Mouse (Mus musculus): ENCODE measurements around the gene Alk. TPM values are rescaled to one million over a fixed set of nuclear protein-coding genes. Genes with fewer than 3 reads are reported as not detected.

Alk gene
- total and polyA plus RNA-seq, 3 experiments = not detected

- Histone ChIP-seq H3K27me3 (ENCODE audit: control insufficient read depth in 1 of 2, insufficient read depth in 2 of 2, low read length in 2 of 2) (no peaks in the 10 kb centered on the region), H3K9ac (ENCODE audit: control insufficient read depth, low read depth, low read length, poor library complexity, severe bottlenecking) (no peak overlapping the region), H3K36me3 (ENCODE audit: control insufficient read depth in 1 of 2, insufficient read depth in 2 of 2, low read length in 2 of 2) (no peaks in the 10 kb centered on the region)
Observed at GRCm38 (mm10) chr17:71935336-71935735, 669.1 kb downstream of the Alk start.

GRCm38 (mm10) chr17:71914941-71915340, 689.5 kb downstream of the Alk start:
- DNase-seq (ENCODE audit: low read depth, low spot score) = no peak
- no peaks in the 10 kb centered on the region for H3K79me2 ChIP-seq (ENCODE audit: control insufficient read depth, insufficient read depth, low read length, poor library complexity)
- no peaks in the 10 kb centered on the region for H3K27me3 ChIP-seq (ENCODE audit: control insufficient read depth in 1 of 2, insufficient read depth in 2 of 2, low read length in 2 of 2)
- TF ChIP-seq POLR2AphosphoS5 (IDR thresholded peaks at IDR 0.05; ENCODE audit: borderline replicate concordance, low read depth, low read length) (no peak), ELF1 (IDR thresholded peaks at IDR 0.05; ENCODE audit: low read depth, low read length) (no peak), UBTF (IDR thresholded peaks at IDR 0.05; ENCODE audit: borderline replicate concordance, insufficient read depth, low read depth, low read length) (no peak), KAT2A (conservative IDR thresholded peaks at IDR 0.05; ENCODE audit: low read depth, low read length) (no peak), MYC (IDR thresholded peaks at IDR 0.05; ENCODE audit: low read depth, low read length) (no peak), NELFE (IDR thresholded peaks at IDR 0.05; ENCODE audit: low read depth, low read length) (no peak)
- no peaks in the 10 kb centered on the region for H3K4me1 ChIP-seq (ENCODE audit: control insufficient read depth in 1 of 2, insufficient read depth in 2 of 2, low read length in 2 of 2)
- no peaks in the 10 kb centered on the region for H3K36me3 ChIP-seq (ENCODE audit: control insufficient read depth in 1 of 2, insufficient read depth in 2 of 2, low read length in 2 of 2)
- no peak overlapping the region for H3K9ac ChIP-seq (ENCODE audit: control insufficient read depth, low read depth, low read length, poor library complexity, severe bottlenecking)
- H3K9me3 ChIP-seq (replicated peaks; ENCODE audit: insufficient read depth, low read length) = no peaks in the 10 kb centered on the region
- H3K4me3 ChIP-seq (ENCODE audit: control insufficient read depth in 1 of 2, insufficient read depth in 1 of 2, low read depth in 2 of 2, low read length in 2 of 2) = no peak overlapping the region
- H3K27ac ChIP-seq (ENCODE audit: control insufficient read depth, low read depth, low read length) = no peak overlapping the region

More at GRCm38 (mm10) chr17:71935336-71935735, 669.1 kb downstream of the Alk start:
- H3K79me2 ChIP-seq (ENCODE audit: control insufficient read depth, insufficient read depth, low read length, poor library complexity) = no peaks in the 10 kb centered on the region
- no peak overlapping the region for H3K4me3 ChIP-seq (ENCODE audit: control insufficient read depth in 1 of 2, insufficient read depth in 1 of 2, low read depth in 2 of 2, low read length in 2 of 2)
- no peak for DNase-seq (ENCODE audit: low read depth, low spot score)
- H3K27ac ChIP-seq (ENCODE audit: control insufficient read depth, low read depth, low read length) = no peak overlapping the region
- TF ChIP-seq ZC3H11A (IDR thresholded peaks at IDR 0.05; ENCODE audit: low read depth, low read length) (no peak), HCFC1 (IDR thresholded peaks at IDR 0.05; ENCODE audit: low read depth, low read length) (no peak), ELF1 (IDR thresholded peaks at IDR 0.05; ENCODE audit: low read depth, low read length) (no peak), UBTF (IDR thresholded peaks at IDR 0.05; ENCODE audit: borderline replicate concordance, insufficient read depth, low read depth, low read length) (no peak), MXI1 (IDR thresholded peaks at IDR 0.05; ENCODE audit: low read depth, low read length) (no peak), NRF1 (IDR thresholded peaks at IDR 0.05; ENCODE audit: insufficient read depth, low read depth, low read length, poor library complexity, severe bottlenecking) (no peak), RAD21 (IDR thresholded peaks at IDR 0.05; ENCODE audit: low read depth, low read length) (no peak), KAT2A (conservative IDR thresholded peaks at IDR 0.05; ENCODE audit: low read depth, low read length) (no peak), MYC (IDR thresholded peaks at IDR 0.05; ENCODE audit: low read depth, low read length) (no peak), BHLHE40 (IDR thresholded peaks at IDR 0.05; ENCODE audit: borderline replicate concordance, low read depth, low read length) (no peak), GATA1 (IDR thresholded peaks at IDR 0.05; ENCODE audit: low read depth, low read length) (no peak)
- no peaks in the 10 kb centered on the region for H3K4me1 ChIP-seq (ENCODE audit: control insufficient read depth in 1 of 2, insufficient read depth in 2 of 2, low read length in 2 of 2)
- H3K9me3 ChIP-seq (replicated peaks; ENCODE audit: insufficient read depth, low read length) = no peaks in the 10 kb centered on the region

GRCm38 (mm10) chr17:71914541-71914940, 689.9 kb downstream of the Alk start:
- Histone ChIP-seq H3K9me3 (replicated peaks; ENCODE audit: insufficient read depth, low read length) (no peaks in the 10 kb centered on the region), H3K79me2 (ENCODE audit: control insufficient read depth, insufficient read depth, low read length, poor library complexity) (no peaks in the 10 kb centered on the region), H3K27ac (ENCODE audit: control insufficient read depth, low read depth, low read length) (no peak overlapping the region), H3K27me3 (ENCODE audit: control insufficient read depth in 1 of 2, insufficient read depth in 2 of 2, low read length in 2 of 2) (no peaks in the 10 kb centered on the region), H3K36me3 (ENCODE audit: control insufficient read depth in 1 of 2, insufficient read depth in 2 of 2, low read length in 2 of 2) (no peaks in the 10 kb centered on the region), H3K4me1 (ENCODE audit: control insufficient read depth in 1 of 2, insufficient read depth in 2 of 2, low read length in 2 of 2) (no peaks in the 10 kb centered on the region), H3K4me3 (ENCODE audit: control insufficient read depth in 1 of 2, insufficient read depth in 1 of 2, low read depth in 2 of 2, low read length in 2 of 2) (no peak overlapping the region), H3K9ac (ENCODE audit: control insufficient read depth, low read depth, low read length, poor library complexity, severe bottlenecking) (no peak overlapping the region)
- TF ChIP-seq ZNF384 (IDR thresholded peaks at IDR 0.05; ENCODE audit: low read depth, low read length) (no peak), USF1 (IDR thresholded peaks at IDR 0.05; ENCODE audit: low read depth, low read length) (no peak), POLR2A (IDR thresholded peaks at IDR 0.05; ENCODE audit: control insufficient read depth in 1 of 2, insufficient read depth in 1 of 2, low read depth in 1 of 2, low read length in 2 of 2, poor library complexity in 1 of 2) (no peak), GATA1 (IDR thresholded peaks at IDR 0.05; ENCODE audit: low read depth, low read length) (no peak), TCF12 (IDR thresholded peaks at IDR 0.05; ENCODE audit: low read depth, low read length) (no peak), USF2 (IDR thresholded peaks at IDR 0.05; ENCODE audit: borderline replicate concordance in 1 of 2, insufficient read depth in 1 of 2, low read depth in 1 of 2, low read length in 2 of 2) (no peak), RCOR1 (IDR thresholded peaks at IDR 0.05; ENCODE audit: low read depth, low read length) (no peak), EP300 (IDR thresholded peaks at IDR 0.05; ENCODE audit: low read depth in 1 of 2, low read length in 2 of 2) (no peak), RAD21 (IDR thresholded peaks at IDR 0.05; ENCODE audit: low read depth, low read length) (no peak), BHLHE40 (IDR thresholded peaks at IDR 0.05; ENCODE audit: borderline replicate concordance, low read depth, low read length) (no peak), ETS1 (IDR thresholded peaks at IDR 0.05; ENCODE audit: low read depth, low read length) (no peak), ZC3H11A (IDR thresholded peaks at IDR 0.05; ENCODE audit: low read depth, low read length) (no peak), SMC3 (IDR thresholded peaks at IDR 0.05; ENCODE audit: low read depth, low read length) (no peak), MEF2A (IDR thresholded peaks at IDR 0.05; ENCODE audit: extremely low read depth, insufficient replicate concordance, low read depth, low read length, poor library complexity, severe bottlenecking) (no peak)
- no peak for DNase-seq (ENCODE audit: low read depth, low spot score)

All from MEL (cell line).